Mouse (Mus musculus) ES-CJ7 (cell line): ENCODE results near the gene Cry2.

Experiments
- DNase-seq: peaks from one replicate; pipeline ENCODE4 v3.0.0; 2011; ENCODE audit warnings: low read depth, low spot score

Gene Cry2

DNA sequence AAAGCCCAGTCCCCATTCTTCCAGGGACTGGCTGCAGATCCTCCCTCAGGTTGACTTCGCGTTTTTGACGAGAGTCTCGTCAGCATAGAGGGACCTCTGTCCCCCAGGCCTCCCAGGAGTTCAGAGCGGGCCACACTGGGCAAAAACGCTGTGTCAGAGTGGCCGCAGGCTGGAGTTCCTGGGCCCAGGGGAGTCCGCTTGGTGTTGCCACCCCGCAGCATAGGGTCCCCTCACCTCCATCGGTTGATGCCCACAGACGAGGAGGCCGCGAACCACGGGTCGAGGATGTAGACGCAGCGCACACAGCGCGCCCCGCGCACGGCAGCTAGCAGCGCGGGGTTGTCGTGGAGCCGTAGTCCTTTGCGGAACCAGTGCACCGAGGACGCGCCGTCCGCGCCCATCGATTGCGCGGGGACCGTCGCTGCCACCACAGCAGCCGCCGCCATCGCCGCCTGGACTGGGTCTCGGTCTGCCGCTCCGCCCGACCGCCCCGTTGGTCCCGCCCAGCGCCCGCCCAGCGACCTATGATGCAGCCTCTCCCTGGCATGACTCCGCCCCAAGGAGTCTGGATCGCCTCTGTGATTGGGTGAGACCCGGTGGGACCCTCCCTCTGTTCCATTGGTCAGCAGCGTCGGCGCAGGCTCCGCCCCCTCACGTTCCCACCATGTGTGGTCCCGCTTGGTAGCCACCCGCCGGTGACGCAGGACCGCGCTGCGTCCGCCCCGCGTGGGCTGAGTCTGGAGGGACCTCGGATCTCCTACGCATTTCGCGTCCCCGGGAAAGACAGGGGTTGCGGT lies at the start of gene Cry2:
Gene Cry2 (minus strand): TSS at position 466 of the 797 bp plus-strand sequence.
- peak; percentile 98 for DNase-seq

DNA sequence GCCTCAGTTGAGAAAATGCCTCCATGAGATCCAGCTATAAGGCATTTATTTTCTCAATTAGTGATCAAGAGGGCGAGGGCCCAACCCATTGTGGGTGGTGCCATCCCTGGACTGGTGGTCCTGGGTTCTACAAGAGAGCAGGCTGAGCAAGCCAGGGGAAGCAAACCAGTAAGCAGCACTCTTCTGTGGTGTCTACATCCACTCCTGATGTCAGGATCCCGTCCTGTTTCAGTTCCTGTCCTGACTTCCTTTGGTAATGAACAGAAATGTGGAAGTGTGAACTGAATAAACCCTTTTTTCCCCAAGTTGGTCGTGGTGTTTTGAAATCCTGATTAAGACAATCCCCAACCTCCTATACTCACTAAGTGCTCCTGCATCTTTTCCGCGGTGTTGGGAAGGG lies 49.7 kb upstream of the Cry2 start:
- no peak for DNase-seq

GRCm38 (mm10) chr2:92482551-92482950 lies 48.7 kb upstream of the Cry2 start:
- DNase-seq = no peak

- DNase-seq = no peak
Observed at GRCm38 (mm10) chr2:92478313-92478688, 44.5 kb upstream of the Cry2 start.

- DNase-seq = no peak
Observed at GRCm38 (mm10) chr2:92477672-92478312, 43.9 kb upstream of the Cry2 start.

- DNase-seq = peak; percentile 52
Observed at GRCm38 (mm10) chr2:92476580-92476979, 42.7 kb upstream of the Cry2 start.

GRCm38 (mm10) chr2:92475711-92476110 lies 41.9 kb upstream of the Cry2 start:
- DNase-seq = peak; percentile 59

- peak; percentile 70 for DNase-seq
Observed at GRCm38 (mm10) chr2:92474920-92475319, 41.1 kb upstream of the Cry2 start.

- no peak for DNase-seq
Observed at GRCm38 (mm10) chr2:92471886-92472670, 38.2 kb upstream of the Cry2 start.

DNA sequence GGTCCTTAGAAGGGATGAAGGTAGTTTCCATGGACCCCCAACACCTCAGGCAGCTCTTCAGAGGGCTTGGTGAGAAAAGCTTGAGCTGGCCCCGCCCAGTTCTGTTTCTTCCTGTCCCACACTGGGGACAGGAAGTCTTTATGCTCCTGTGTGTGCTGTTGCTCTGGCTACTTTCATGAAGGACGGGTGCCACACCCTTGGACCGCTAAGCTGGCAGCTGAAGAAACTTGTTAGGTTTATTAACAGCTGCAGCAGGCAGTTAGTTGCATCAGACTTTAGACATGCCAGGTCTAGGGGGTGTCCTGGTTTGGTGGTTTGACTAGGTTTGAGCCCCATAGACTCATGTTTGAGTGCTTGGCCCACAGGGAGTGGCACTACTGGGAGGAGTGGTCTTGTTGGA lies 30.8 kb upstream of the Cry2 start:
- no peak for DNase-seq

- no peak for DNase-seq
Observed at GRCm38 (mm10) chr2:92461215-92461614, 27.4 kb upstream of the Cry2 start.

- no peak for DNase-seq
Observed at GRCm38 (mm10) chr2:92459921-92460707, 26.3 kb upstream of the Cry2 start, which contains the start of gene Slc35c1. TSS of gene Slc35c1 (minus strand) at chr2:92460538.

GRCm38 (mm10) chr2:92459141-92459920 lies 25.5 kb upstream of the Cry2 start:
- DNase-seq = peak; percentile 67

DNA sequence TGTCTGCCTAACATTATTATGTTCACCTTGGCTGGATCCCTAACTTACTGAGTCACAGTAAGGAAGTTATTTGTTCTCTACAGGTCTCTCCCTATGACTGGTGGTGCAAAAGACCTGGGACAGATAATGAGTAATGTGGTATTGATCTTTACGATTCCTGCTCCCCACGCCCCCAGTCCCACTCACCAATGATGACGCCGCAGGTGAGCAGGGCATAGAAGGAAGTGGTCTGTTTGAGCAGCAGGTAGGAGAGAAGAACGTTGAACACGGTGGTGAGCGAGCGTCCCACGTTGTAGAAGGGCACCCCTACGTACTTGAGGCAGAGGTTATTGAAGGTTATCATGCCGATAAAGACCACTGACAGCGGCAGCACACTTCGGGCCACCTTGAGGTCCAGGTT lies 24.6 kb upstream of the Cry2 start:
- DNase-seq = no peak

DNA sequence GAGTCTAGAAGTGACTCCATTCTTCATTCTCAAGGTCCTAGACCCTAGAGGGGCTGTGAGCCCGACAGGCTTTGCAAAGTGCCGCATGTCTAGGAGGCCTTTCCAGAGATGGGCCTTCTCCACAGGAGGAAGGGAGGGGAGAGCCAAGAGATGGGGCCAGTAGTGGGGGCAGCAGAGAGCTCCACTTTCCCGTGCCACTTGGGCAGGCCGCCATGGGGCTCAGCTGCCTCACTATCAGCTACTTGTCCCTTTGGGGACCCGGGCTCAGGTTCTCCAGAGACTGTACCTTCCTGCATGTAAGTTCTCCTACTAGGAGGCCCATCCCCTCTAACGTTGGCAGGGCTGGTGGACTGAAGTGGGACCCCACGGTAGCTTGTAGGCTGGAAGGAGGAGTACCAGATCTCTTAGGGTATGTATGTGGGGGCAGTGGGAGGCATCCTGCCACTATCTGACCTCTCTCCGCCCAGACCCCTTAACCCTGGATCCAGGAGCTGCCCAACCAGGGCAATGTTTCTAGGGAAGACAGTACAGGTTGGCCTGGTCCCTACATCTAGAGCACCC lies 23.2 kb upstream of the Cry2 start:
- no peak for DNase-seq

- DNase-seq = no peak
Observed at GRCm38 (mm10) chr2:92455704-92456103, 21.9 kb upstream of the Cry2 start.

DNA sequence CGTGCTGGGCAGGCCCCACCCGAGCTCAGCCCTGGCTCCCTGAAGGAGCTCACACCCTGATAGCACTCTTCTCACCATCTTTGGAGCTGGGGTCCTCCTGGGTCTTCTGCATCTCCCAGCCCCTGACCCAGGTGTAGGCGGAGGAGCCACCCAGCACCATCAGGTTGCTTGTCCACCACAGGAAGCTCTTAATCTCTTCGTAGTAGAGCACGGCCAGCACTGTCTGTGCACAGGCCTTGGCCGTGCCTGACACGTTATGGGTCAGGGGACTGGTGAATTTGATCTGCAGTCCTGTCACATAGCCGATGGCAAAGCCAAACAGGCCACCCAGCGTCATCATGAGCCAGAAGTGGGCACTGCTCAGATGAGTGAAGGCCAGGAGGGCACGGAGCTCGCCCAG lies 20.3 kb upstream of the Cry2 start:
- no peak for DNase-seq

- no peak for DNase-seq
Observed at GRCm38 (mm10) chr2:92451126-92451525, 17.3 kb upstream of the Cry2 start.

GRCm38 (mm10) chr2:92447121-92447740 lies 13.4 kb upstream of the Cry2 start:
- DNase-seq = peak; percentile 39

- DNase-seq = no peak
Observed at GRCm38 (mm10) chr2:92446656-92447055, 12.8 kb upstream of the Cry2 start.
